Mouse (Mus musculus) kidney, postnatal 10 days (tissue): Measurements from ENCODE around the gene Golga7b.

Experiments used
- DNase-seq: peaks from one replicate; pipeline ENCODE4 v3.0.0; 2021; ENCODE audit warnings: mixed read lengths

Golga7b gene

DNA sequence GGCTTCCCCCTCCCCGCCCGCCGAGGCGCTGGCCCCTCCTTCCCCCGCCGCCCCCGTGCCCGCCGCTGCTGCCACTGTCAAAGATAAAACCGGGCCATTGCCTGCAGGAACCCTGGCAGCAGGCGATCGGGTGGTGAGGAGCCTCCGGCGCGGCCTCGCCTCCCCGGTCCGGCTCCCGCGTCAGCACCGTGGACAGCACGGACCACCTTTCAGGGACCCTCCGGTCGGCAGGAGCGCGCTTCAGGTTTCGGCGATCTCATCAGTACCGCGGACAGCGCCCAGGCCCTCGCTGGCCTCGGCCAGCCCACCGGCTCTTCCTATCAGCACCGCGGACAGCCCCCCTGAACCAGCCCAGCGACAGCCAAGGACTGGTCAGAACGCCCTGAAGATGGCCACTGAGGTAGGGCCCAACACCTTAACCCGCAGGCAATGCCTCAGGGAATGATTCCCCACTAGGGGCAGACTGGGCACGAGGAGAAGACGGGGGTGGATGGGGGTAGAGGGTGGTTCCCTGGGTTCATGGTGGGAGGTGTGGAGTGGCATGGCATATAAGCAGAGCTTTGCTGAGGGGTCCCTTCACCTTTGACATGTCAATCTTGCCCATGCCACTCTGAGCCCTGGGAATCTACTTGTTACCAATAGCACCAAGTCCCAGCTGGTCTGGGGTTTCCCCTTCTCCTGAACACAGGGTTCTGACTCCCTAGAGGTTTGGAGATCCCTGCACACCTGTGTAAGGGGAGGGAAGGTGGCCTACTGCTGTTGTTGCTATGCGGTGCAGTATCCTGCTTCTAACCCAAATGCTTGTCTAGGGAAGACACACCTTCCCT, 8.6 kb downstream of the Golga7b start:
- DNase-seq = peak; percentile 95

GRCm38 (mm10) chr19:42256611-42257240, 9.4 kb downstream of the Golga7b start:
- no peak for DNase-seq

GRCm38 (mm10) chr19:42257241-42257635, 9.9 kb downstream of the Golga7b start:
- DNase-seq = no peak

DNA sequence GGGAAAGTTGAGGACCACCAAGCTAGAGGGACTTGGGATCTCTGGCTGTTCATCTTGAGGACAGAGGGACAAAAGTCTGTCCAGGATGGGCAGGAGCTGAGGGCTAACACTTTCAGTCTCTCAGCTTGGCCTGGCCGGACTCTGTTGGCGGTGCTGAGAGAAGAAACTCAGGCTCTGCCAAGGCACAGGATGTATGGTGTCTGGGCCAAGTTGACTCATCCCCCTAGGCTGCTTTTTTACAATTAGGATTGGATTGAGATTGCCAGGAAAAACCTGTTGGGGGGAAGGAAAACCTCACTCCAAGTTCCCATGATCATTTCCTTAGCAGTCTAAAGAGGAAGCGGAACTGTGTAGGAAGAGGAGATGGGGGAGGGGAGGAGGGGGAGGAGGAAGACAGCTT, 10.7 kb downstream of the Golga7b start:
- DNase-seq = no peak

GRCm38 (mm10) chr19:42258596-42258995, 11.2 kb downstream of the Golga7b start:
- no peak for DNase-seq

- no peak for DNase-seq
These were observed 13.1 kb downstream of the Golga7b start for GRCm38 (mm10) chr19:42260486-42260885.

DNA sequence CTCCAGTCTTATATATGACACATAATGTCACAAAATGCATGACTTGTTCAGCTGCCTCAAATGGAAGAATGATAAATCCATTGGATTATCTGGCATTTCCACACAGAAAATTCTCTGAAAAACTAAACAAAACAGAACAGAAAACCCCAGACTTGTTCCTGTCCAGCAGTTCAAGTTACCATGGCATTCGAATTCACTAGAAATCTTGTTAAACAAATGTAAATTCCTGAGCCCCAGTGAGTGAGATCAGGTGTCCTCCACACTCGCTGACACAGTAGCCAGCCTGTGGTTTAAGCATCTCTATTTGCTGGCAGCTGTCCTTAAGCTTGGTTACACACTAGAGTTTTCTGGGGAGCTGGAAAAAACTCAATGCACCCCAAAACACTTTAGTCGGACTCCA, 16.1 kb downstream of the Golga7b start:
- DNase-seq = no peak

- DNase-seq = peak; percentile 50
These were observed 21.0 kb downstream of the Golga7b start for GRCm38 (mm10) chr19:42268337-42268736.

GRCm38 (mm10) chr19:42270119-42270518, 22.7 kb downstream of the Golga7b start:
- DNase-seq = no peak

DNA sequence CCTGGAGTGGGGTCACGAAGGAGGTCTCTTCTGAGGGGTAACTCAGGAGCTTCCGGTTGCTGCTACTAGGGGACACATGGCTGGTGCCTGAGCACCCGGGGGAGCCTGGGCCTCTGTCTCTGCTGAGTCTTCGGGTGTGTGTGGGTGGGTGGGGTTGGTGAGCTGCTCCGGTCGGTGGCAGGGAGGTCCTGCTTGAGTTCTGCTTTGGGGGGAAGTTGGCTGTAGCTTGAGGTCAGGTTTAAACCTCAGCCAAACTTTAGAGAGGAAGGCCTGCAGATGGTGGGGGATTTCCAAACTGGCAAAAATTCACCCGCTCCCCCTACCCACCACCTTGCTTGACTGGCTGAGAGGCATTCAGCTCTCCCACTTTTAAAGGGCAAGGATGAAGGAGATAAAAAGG, 23.8 kb downstream of the Golga7b start:
- no peak for DNase-seq

- peak; percentile 85 for DNase-seq
These were observed 24.9 kb downstream of the Golga7b start for GRCm38 (mm10) chr19:42272003-42272963.

DNA sequence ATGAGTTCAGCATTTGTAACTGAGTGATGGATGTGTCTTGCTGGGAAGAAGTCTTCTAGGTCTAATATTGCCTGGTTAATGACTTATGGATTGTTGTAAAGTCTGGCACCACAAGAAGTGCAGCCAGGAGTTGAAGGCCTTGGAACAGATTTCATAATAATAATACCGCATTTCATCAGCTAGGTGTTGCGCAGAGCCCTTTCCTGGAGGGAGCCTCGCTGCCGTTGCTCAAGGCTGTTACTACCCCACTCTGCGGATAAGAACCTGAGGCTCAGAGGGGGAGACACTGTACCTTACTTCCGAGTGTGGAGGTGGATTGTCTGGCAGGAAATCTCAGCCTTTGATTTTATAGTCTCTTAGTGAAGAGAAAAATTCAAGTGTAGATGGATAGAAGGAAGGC, 29.9 kb downstream of the Golga7b start:
- DNase-seq = no peak

- DNase-seq = no peak
These were observed 31.1 kb downstream of the Golga7b start for GRCm38 (mm10) chr19:42278461-42278860.

DNA sequence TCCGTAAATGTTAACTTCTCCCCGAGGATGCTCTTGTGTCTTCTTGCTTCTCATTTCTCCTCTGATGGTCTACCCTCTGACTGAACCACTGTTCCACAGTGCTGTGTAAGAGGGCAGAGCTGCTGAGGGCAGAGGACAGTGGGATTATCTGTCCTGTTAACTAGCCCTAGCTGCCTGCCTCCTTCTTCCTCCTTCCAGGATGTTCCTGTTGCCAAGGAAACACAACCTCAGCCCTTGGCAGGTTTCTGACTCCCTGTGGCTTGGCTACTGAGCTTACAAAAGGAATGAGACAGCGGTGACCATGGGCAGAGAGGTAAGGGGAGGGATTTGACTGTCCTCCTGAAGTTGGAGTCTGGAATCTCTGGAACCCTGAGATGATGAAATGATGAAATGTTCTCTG, 32.2 kb downstream of the Golga7b start:
- no peak for DNase-seq

DNA sequence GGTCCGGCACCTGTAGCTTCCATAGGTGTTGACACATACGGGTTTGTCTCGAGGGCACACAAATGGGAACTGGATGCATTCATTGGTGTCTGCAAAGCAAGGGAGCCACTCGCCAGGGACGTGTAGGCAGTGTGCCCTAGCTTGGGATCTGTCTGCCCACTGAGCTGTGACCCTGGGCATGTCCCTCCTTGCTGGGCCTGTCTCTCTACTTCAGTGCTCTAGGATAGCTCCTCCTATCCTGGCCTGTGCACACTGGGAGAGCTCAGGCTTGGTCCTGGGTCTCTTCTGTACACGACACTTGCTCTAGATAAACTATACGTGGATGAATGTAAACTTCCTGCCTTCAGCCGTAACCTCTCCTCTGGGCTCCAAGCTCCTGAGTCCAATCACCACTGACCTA, 36.8 kb downstream of the Golga7b start:
- DNase-seq = no peak

GRCm38 (mm10) chr19:42288361-42288760, 41.0 kb downstream of the Golga7b start:
- no peak for DNase-seq

DNA sequence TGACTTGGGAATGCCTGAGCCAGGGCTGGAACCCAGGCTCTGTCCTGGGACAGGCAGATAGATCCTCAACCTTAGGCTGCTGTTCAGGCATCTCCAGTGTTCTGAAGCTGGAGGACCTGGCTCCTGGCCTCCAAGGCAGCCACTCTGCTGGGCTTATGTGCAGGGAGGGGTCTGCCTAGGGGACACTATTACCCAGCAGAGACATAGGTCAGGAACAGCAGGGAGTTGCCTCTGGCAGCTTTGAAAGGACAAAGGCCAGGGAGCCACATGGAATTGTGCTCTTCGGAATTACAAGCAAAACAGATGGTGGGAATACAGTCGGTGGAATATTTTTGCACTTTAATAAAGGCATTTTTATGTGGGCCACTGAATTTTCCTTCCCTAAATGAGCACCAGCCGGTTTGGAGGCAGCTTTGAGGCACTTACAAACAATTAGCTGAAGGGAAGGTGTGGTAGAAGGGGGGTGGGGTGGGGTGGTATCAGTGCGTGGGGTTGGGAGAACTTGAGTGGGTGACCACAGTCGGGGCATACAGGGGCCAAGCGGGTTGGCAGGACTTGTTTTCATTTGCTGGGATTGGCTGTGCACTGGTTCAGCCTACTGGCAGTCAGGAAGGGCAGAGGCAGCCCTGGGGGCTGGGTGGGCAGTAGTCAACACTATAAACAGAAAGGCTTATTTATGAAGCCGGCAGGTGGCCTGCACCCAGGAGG, 43.7 kb downstream of the Golga7b start:
- no peak for DNase-seq

GRCm38 (mm10) chr19:42292106-42292505, 44.7 kb downstream of the Golga7b start:
- no peak for DNase-seq

DNA sequence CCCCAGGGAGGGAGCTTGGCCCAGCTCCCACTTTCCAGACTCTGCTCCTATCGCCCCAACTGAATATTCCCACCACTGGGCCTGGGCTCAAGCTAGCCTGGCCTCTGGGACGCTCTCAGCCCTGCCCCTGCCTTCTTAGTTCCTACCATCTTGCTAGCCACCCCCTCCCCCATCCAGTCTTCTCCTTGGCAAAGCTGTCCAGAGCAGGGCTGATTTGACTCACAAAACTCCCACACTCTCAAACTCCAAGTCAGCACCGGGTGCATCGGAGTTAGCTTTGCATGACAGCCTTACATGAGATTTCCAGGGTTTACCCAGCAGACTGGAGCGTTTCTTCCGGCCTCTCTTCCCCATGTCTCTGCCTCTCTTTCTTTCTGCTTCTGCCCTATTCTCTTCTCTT, 45.8 kb downstream of the Golga7b start:
- DNase-seq = no peak

DNA sequence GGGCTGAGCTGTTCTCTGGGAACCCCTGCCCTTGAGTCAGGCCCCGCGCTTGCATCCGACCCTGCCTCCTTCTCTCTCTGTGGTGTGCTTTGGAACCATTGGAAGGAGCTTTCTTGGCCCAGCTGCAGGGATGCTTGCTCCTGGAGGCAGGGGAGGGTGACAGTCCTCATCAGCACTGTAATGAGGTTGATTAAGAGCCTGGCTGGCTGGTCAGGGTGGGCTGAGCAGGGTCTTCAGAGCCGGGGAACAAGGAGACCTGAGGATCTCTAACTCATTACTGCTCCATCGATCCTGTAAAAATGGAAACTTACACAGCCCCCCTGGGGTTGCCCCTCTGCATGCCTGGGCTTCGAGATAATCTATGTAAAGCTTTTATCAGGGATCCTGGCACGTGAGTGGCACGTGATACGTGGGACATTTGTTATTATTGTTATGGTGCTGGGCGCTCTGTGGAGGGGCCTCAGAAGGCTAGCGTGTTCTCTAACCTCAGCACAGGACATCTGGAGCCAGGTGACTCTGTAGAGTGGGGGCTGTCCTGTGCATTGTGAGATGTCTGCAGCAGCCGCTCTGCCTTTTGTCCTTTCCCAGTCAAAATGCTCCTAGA, 55.9 kb downstream of the Golga7b start:
- no peak for DNase-seq

GRCm38 (mm10) chr19:42304506-42304905, 57.1 kb downstream of the Golga7b start:
- no peak for DNase-seq

DNA sequence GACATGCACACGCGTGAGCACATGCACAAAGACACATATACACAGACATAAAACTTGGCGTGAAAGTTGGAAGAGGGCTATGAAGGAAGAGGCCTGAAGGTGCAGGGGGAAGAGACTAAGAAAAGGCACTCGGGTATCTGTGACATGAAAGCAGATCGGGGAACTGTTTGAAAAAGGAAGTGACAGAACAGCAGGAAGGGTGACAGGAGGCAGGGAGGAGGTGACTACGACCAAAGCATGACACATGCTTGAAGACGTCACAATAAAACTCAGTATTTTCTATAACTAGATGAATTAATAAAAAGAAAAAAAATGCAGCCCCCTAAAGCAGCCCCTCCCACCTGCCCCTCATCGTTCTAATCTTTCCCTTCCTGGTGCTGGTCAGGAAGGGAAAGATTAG, 58.4 kb downstream of the Golga7b start:
- no peak for DNase-seq
